In the genomic region with DNA sequence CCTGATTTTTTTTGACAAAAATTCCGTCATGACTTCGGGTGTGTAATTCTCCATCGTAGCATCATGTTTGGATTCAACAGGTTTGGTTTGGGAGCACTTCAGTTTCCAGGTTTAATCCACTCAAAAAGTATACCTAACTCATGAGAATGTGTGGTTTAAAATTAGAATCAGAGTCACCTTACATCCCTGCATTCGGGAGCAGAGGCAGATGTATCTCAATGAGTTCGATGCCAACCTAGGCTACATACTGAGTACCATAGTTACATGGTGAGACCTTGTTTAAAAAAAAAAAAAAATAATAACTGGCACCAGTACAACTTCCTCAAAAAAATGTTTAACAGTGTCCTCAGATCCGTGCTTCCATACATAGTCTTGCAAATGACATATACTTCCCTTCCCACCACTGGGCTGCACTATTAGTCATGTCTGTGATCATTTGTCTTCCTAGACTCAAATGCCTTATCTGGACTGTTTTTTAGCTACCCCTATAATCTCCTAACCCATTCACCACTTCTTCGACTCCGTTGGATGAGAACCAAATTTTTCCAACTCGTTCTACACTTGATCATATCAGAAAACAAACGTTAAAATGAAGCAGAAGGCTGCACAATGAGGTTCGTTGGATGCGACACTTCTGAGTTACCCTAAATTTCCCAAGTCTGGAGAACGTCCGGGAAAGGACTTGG, we compare ENCODE assay signal across 7 mouse cellular contexts. TPM values are rescaled to one million over a fixed set of nuclear protein-coding genes. Genes with fewer than 3 reads are reported as not detected.
DNase-seq lines count a peak whose midpoint lies in the region; ATAC-seq lines count a peak whose summit lies in the region.

No protein-coding gene starts in this region.

- H3K27me3 ChIP-seq in forebrain, embryonic 12.5 days = no peaks in the 10 kb centered on the region; the same call in 1 of the 2 replicates
- peaks cover 21% of the 10 kb centered on the region for H3K27me3 ChIP-seq in liver, embryonic 13.5 days

- H3K4me2 ChIP-seq in forebrain, embryonic 12.5 days = peak overlapping the region; percentile 77
- peak overlapping the region; percentile 73 for H3K4me2 ChIP-seq in liver, embryonic 13.5 days

- ATAC-seq in forebrain, embryonic 12.5 days (ENCODE audit: low FRiP score) = no peak
- no peak for ATAC-seq in liver, embryonic 13.5 days (ENCODE audit: low read depth)

- peaks cover 11% of the 10 kb centered on the region for H3K36me3 ChIP-seq in forebrain, embryonic 12.5 days (replicated peaks)
- H3K36me3 ChIP-seq in liver, embryonic 13.5 days = peaks cover 20% of the 10 kb centered on the region

- peaks cover 41% of the 10 kb centered on the region for H3K4me1 ChIP-seq in forebrain, embryonic 12.5 days
- peaks cover 73% of the 10 kb centered on the region for H3K4me1 ChIP-seq in liver, embryonic 13.5 days (replicated peaks)

- H3K9me3 ChIP-seq in forebrain, embryonic 12.5 days = no peaks in the 10 kb centered on the region
- H3K9me3 ChIP-seq in liver, embryonic 13.5 days (replicated peaks) = no peaks in the 10 kb centered on the region

- 34% methylated on average over 14 of the region's 14 CpGs for WGBS in forebrain, embryonic 12.5 days
- WGBS in liver, embryonic 13.5 days (ENCODE audit: insufficient replicate concordance) = 27% methylated on average over 14 of the region's 14 CpGs

- peak; percentile 8 for DNase-seq in thymus, postnatal 4 days
- no peak for DNase-seq in thymus, postnatal 25 days
- DNase-seq in liver, embryonic 13.5 days = no peak
- DNase-seq in ovary, postnatal 14 days (ENCODE audit: low spot score) = no peak
- no peak for DNase-seq in thymus, postnatal 36 days
- no peak for DNase-seq in adrenal gland, adult (ENCODE audit: inconsistent age in 2 of 2, low spot score in 1 of 2)

- peak overlapping the region; percentile 86 for H3K27ac ChIP-seq in forebrain, embryonic 12.5 days
- peak overlapping the region; percentile 84 for H3K27ac ChIP-seq in liver, embryonic 13.5 days

- H3K9ac ChIP-seq in forebrain, embryonic 12.5 days = peak overlapping the region; percentile 87
- peak overlapping the region; percentile 83 for H3K9ac ChIP-seq in liver, embryonic 13.5 days

- H3K4me3 ChIP-seq in forebrain, embryonic 12.5 days (replicated peaks) = peak overlapping the region; percentile 89
- peak overlapping the region; percentile 82 for H3K4me3 ChIP-seq in liver, embryonic 13.5 days (replicated peaks)

RNA-seq across cellular contexts. Expression of gene Mrpl52, which starts 0.6 kb away (rescaled TPM):
- 274 and 307 TPM in 2 replicates for polyA plus RNA-seq in forebrain, embryonic 12.5 days (2016; fragmentation: Nextera tagmentation; extraction: Ambion mirVana)
- polyA plus RNA-seq in liver, embryonic 13.5 days (2015; fragmentation: Nextera tagmentation; extraction: Ambion mirVana) = 244 and 265 TPM in 2 replicates

RNA-seq across cellular contexts. Expression of gene Mmp14, which starts 5.3 kb away (rescaled TPM):
- 76.0 and 79.2 TPM in 2 replicates for polyA plus RNA-seq in forebrain, embryonic 12.5 days (2016; fragmentation: Nextera tagmentation; extraction: Ambion mirVana)
- polyA plus RNA-seq in liver, embryonic 13.5 days (2015; fragmentation: Nextera tagmentation; extraction: Ambion mirVana) = 19.8 and 23.2 TPM in 2 replicates

RNA-seq across cellular contexts. Expression of gene Slc7a7, which starts 8.6 kb away (rescaled TPM):
- polyA plus RNA-seq in forebrain, embryonic 12.5 days (2016; fragmentation: Nextera tagmentation; extraction: Ambion mirVana) = 4.2 and 5.4 TPM in 2 replicates
- 8.6 and 10.3 TPM in 2 replicates for polyA plus RNA-seq in liver, embryonic 13.5 days (2015; fragmentation: Nextera tagmentation; extraction: Ambion mirVana)

RNA-seq across cellular contexts. Expression of gene Lrp10, which starts 37.8 kb away (rescaled TPM):
- 26.2 and 29.8 TPM in 2 replicates for polyA plus RNA-seq in forebrain, embryonic 12.5 days (2016; fragmentation: Nextera tagmentation; extraction: Ambion mirVana)
- polyA plus RNA-seq in liver, embryonic 13.5 days (2015; fragmentation: Nextera tagmentation; extraction: Ambion mirVana) = 18.4 and 21.2 TPM in 2 replicates

RNA-seq across cellular contexts. Expression of gene Rem2, which starts 49.8 kb away (rescaled TPM):
- polyA plus RNA-seq in forebrain, embryonic 12.5 days (2016; fragmentation: Nextera tagmentation; extraction: Ambion mirVana) = 26.1 and 29.9 TPM in 2 replicates
- polyA plus RNA-seq in liver, embryonic 13.5 days (2015; fragmentation: Nextera tagmentation; extraction: Ambion mirVana) = 0.06 and 0.12 TPM in 2 replicates
